Mouse (Mus musculus) liver, postnatal 0 days (tissue): ENCODE measurements around the gene Txk.

Experiments
- CTCF ChIP-seq: sonication (generic); IDR thresholded peaks from 2 replicates; pipeline ENCODE4 v1.5.1; 2016; ENCODE audit warnings: antibody characterized with exemption, low read depth
- EP300 ChIP-seq: IDR thresholded peaks from 2 replicates; pipeline ENCODE4 v1.6.1; 2016; ENCODE audit warnings: antibody characterized with exemption, low read depth, mild to moderate bottlenecking

- TF ChIP-seq CTCF = no peak
- TF ChIP-seq EP300 = no peak
These were observed 43.6 kb upstream of the Txk start for GRCm38 (mm10) chr5:72796186-72796613.
